Mouse (Mus musculus) frontal cortex, postnatal 36 days (tissue): Measurements from ENCODE around the gene Exoc6b.
A peak's percentile ranks its signal among the peaks of the same experiment; 100 is the strongest.

Experiments used
- DNase-seq, 2 experiments: peaks; one replicate each; pipeline ENCODE4 v3.0.0; 2022; ENCODE audit warnings: low spot score in 2 of 2

Exoc6b gene

GRCm38 (mm10) chr6:84882663-84883517, 186.4 kb downstream of the Exoc6b start:
- no peak for DNase-seq

DNA sequence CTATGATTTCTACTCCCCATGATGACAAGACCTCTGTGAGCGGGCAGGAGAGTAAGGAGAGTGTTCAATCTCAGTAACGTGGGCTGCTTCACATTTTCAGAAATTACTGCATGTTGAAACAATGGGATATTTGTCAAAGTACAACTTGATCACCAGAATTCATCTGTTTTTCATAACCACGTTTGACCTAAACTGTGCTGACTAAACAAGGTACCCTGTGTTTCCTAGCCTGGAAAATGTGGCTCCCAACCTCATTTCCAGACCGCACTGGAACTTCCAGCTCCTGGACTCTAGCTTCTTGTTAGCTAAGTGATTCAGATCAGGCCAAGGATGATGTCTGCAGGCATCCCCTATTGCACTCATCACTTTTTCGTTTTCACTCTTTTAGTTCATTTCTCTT, 193.4 kb downstream of the Exoc6b start:
- no peak for DNase-seq

- no peak for DNase-seq
Measured at GRCm38 (mm10) chr6:84867114-84867513, 202.2 kb downstream of the Exoc6b start.

- DNase-seq, result no peak
Measured at GRCm38 (mm10) chr6:84864625-84865024, 204.7 kb downstream of the Exoc6b start.

GRCm38 (mm10) chr6:84863816-84864375, 205.4 kb downstream of the Exoc6b start:
- no peak for DNase-seq

DNA sequence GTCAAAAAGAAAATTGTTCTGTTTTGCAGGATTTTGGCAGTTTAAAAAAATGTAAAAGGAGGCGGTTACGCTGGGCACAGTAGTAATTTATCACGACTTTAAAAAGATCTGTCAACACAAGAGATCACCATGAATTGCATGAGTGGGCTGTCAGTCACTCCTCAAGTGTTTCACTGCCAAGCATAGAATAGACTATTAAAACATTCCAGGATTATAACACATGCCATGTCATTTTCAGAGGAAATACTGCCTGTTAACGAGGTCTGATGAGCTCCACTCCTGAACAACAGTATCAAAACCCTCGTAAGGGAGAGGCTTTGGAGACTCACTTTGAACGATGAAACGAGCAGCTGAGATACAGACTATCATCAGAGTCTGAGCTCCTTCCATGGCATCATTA, 223.6 kb downstream of the Exoc6b start:
- no peak for DNase-seq

DNA sequence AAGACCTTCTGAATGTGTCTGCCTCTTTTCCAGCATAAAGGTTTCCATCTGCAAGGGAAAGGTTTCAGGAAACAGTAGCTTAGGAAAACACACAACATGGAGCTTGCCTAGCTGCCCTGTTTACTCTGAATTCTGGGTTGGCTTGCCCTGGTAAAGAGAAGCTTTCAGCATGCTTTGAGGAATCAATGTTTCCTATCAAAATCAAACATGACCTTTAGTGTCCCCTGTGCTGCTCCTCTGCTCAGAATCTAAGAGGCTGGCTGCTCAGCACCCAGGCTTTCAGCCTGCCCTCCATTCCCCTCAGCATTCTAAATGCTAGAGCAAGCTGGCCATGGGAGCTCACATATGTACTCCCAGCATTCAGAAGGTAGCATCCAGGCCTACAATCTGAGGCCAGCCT, 228.2 kb downstream of the Exoc6b start:
- DNase-seq, result no peak

GRCm38 (mm10) chr6:84807546-84807945, 261.8 kb downstream of the Exoc6b start:
- peak in 1 of 2 experiments; percentile 19 for DNase-seq

DNA sequence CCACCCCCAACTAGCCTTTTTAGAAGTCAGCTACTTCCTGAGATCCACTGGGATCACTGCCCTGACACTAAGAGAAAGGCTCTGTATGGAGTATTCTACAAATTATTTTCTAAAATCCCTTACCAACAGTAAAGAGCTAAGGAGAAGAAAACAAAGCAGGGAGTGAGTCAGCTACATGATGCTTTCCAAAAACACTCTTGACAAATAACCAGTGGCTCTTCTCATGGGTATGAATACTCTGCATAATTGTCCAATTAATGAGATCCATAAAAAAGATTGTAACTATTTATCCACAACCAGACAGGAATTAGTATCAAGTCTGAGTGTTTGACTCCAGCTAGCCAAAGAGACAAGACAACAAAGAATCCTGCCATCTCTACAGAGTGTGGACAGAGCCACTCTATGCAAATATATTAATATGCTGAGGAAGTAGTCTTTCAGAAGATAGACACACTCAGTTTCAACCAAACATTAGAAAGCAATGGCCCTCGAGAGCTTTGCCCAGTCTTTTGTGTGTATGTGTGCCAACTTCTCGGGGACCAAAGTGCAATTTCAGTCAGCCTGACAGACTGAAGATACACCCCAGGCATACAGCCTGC, 263.1 kb downstream of the Exoc6b start:
- DNase-seq, result no peak

DNA sequence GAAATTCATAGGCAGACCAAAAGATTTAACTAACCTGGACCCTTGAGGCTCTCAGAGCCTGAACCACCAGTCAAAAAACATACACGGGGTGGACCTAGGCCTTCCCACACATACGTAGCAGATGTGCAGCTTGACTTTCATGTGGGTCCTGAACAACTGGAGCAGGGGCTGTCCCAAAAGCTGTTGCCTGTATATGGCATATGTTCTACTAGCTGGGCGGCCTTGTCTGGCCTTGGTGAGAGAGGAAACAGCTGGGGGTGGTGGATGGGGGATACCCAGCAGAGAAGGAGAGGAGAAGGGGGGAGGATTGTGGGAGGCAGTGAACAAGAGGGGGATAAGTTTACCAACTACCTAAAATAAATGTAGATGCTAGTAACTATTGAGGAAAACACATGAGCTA, 270.6 kb downstream of the Exoc6b start:
- no peak for DNase-seq

DNA sequence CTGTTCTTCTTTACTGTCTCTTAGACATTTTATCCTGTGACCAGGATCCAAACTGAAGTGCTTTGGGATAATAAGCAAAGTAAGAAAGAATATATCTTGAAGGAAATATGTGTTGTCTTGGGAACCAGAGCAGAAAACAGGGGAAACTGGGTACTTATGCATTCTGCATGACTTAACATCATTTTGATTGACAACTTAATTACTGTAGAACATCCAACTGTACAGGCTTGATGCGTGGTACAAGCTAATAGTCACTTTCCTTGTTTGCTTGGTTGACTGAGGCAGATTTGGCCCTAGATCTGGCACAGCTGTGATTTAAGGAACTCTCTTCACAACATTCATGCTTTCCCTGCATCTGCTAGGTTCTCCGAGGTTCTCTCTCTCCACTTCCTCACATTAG, 285.3 kb downstream of the Exoc6b start:
- no peak for DNase-seq

DNA sequence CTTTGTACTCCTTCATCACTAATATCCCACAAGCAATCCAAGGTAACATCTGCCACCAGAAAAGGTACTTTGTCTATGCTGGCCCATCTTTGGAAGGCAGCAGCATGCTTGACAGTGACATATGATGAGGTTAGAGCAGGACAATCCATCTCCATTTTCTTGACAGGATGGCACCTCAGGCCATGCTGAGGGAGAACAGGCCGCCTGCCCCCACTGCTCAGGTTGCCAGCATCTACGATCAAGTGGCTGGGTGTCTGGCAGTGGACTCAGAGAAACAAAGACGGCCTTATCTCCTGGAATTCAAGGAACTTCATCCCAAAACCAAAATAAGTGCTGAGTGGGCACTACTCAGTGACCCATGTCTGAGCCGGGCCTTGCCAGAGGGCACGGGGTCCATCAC, 289.3 kb downstream of the Exoc6b start:
- no peak for DNase-seq

GRCm38 (mm10) chr6:84778970-84779369, 290.3 kb downstream of the Exoc6b start:
- DNase-seq, result no peak

- DNase-seq, result no peak
Measured at GRCm38 (mm10) chr6:84775908-84776307, 293.4 kb downstream of the Exoc6b start.

DNA sequence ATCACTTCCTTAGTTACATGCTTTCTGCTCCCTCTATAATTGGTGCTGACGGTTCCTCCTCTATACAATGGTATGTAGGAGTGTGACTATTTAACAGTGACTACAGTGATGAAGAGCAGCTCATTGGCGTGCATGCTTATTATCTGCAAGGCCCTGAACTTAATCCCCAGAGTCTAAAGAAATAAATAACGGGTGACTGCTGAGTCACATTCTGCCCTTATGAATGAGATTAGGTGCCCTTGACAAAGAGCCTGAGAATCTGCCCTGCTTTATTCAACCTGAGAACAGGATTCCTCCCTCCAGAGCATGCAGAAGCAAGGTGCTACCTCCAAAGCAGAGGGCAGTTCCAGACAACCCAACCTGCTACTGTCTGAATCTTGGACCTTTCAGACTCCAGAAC, 314.0 kb downstream of the Exoc6b start:
- no peak for DNase-seq

GRCm38 (mm10) chr6:84752806-84753420, 316.4 kb downstream of the Exoc6b start:
- no peak for DNase-seq

DNA sequence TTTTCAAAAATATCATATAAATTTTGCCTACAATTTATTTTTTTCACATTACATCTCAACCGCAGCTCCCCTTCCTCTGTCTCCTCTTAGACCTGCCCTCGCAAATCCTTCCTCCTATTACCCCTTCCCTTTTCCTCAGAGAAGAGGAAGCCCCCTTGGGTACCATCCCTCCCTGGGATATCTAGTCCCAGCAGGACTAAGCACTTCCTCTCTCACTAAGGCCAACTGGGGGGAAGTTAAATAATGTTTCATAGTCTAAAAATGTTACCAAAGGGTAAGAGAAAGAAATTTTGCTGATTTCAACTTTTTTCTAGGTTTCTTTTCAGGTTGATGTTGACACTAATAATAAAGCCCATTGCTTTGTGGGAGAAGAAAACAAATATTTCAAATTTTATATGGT, 317.9 kb downstream of the Exoc6b start:
- DNase-seq, result no peak

DNA sequence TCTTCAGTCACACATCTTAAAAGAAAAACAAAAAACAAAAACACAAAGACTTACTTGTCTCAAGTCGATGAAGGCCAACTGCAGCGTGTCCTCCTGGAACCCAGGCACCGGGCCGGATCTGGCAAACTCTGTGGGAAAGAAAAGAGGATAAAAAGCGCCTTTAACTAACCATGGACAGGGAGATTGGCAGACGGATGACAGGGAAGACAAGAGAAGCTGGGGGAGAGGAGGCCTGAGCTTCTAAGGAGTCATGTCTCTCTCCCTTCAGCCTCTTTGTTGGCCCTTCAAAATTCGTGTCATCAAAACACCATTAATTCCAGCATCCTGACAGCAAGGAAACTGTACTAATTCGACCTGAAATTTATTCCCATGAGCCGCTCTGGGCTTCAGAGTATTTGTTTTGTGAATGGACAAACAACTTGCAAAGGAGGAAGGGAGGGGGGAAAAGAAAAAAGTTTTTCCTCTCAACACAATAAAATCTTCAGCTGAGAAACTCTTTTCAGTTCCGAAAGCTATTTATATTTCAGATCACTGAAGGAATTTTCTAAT, 322.4 kb downstream of the Exoc6b start:
- peak in 1 of 2 experiments; percentile 15 for DNase-seq

DNA sequence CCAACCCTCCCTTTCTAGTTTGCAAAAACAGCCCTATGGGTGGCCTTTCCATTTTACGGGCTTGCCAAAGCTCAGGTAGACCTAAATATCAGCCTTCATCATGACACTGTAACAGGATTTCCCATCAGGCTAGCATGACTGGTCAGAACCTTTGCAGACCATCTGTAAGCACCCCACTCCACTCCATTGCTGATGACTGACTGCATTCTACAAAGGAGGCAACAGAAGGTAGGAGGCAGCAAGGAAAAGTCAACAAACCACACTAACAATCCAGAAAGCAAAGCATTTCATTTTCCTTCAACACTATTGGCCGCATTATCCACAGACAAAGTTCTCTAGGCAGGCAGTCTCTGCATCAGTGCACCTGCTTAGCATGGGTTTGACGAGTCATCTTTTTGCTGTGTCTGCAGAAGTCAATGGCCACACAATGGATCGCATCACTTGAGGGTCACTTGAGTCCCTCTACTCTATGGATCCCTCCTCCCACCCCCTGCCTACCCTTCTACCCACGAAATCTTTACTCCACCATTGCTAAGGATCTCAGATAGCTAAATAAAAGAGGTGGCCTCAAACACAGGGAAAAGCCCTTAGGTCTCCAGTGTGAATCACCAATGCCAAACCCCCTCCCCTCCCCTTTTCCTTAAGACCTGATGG, 323.0 kb downstream of the Exoc6b start:
- DNase-seq, result no peak

DNA sequence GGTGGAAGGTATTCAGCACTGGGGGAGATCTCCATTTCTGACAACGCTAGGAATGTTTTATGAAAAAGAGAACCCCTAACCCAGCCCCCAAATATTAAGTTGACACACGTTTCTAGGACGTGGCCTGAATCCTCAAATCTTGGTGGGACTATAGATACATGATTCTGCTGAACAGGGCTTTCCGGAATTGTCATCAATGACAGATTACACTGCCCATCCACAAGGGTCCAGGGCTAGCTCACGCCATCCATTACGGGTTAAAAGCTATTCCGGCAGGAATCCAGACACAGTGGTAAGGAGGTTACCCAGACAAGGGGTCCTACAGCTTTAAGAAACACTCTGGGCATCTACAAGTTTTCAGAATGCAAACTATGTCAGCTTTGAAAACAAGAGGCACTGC, 323.7 kb downstream of the Exoc6b start:
- DNase-seq, result no peak

GRCm38 (mm10) chr6:84742227-84742626, 327.1 kb downstream of the Exoc6b start:
- DNase-seq, result no peak

DNA sequence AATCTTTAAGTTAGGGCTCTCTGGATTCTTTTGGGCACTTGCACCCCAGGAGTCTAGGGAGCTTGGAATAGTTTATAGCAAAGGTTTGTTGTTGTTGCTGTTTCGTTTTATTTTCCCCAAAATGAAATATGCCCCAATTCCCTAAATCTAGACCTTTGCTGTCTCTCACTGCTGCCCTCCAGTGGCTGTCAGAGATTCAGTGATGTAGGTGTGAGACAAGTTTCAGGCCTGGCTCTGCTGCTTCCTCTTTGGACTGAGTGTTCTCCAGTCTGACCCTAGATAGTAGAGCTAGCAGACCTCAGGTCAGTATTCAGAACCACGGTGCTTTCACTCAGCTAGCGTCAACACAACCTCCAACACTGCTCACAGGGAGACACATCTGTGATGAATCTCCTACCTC, 332.4 kb downstream of the Exoc6b start:
- peak; percentile 25 to 39 for DNase-seq
